ENCODE assay signal across 21 mouse cellular contexts in the genomic region with DNA sequence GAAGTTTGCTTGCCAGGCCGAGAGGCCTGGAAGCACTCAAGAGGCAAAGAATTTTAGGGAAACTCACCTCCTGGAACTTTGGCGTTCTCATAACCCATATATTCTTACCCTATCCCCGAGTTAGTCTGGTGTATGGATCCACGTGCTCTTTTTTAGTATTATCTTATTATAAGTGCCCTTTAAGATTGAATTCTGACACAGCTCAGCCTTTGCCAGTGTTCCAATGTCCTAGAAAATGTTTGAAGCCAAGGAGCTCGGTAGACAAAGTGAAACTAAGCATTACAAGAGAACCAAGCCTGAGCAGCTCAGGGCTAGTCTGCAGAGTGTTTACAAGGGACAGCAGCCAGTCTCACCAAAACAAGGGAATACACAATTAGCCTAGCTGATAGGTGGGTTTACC. TPM values are rescaled to one million over a fixed set of nuclear protein-coding genes. Genes with fewer than 3 reads are reported as not detected.
"Had no signal": no experiment of that assay in that cellular context is flagged by ENCODE, and none has a peak within 500 bp of the region (broad histone marks: within the 10 kb centered on the region; RNA-seq: fewer than 3 reads in every experiment).

No protein-coding gene starts in this region.

RNA-seq across cellular contexts. Expression of a gene that starts 9.6 kb away (rescaled TPM):
- total RNA-seq: layer of hippocampus, postnatal 14 days; liver, adult 2 months; midbrain, postnatal 0 days had no signal
- polyA plus RNA-seq: kidney, embryonic 15.5 days; limb, embryonic 10.5 days; limb, embryonic 13.5 days; liver, adult 2 months; liver, embryonic 13.5 days; liver, embryonic 16.5 days; lung, adult 2 months; midbrain, embryonic 11.5 days; midbrain, postnatal 0 days; neural tube, embryonic 11.5 days; small intestine, adult 2 months; spleen, adult 2 months; stomach, embryonic 16.5 days; testis, adult 2 months; urinary bladder, adult 2 months had no signal

RNA-seq across cellular contexts. Expression of a gene that starts 14.2 kb away (rescaled TPM):
- total RNA-seq: layer of hippocampus, postnatal 14 days; left cerebral cortex, postnatal 25 days; liver, adult 2 months; megakaryocyte-erythroid progenitor cell, adult 5-6 weeks; midbrain, postnatal 0 days had no signal
- polyA plus RNA-seq: kidney, embryonic 15.5 days; limb, embryonic 10.5 days; limb, embryonic 13.5 days; liver, adult 2 months; liver, embryonic 13.5 days; liver, embryonic 16.5 days; lung, adult 2 months; lung, embryonic 16.5 days; midbrain, embryonic 11.5 days; midbrain, embryonic 14.5 days; midbrain, postnatal 0 days; neural tube, embryonic 11.5 days; neural tube, embryonic 14.5 days; small intestine, adult 2 months; spleen, adult 2 months; stomach, embryonic 16.5 days; testis, adult 2 months; urinary bladder, adult 2 months had no signal
